Mouse (Mus musculus): ENCODE data around the gene Tcirg1.

GRCm38 (mm10) chr19:3875045-3875444, 31.9 kb downstream of the Tcirg1 start:
- TF ChIP-seq CTCF (IDR thresholded peaks at IDR 0.05), result no peak
- TF ChIP-seq EP300 (IDR thresholded peaks at IDR 0.05; ENCODE audit: insufficient read depth, low read depth, low read length), result no peak
- no peak for TF ChIP-seq POLR2A (IDR thresholded peaks at IDR 0.05; ENCODE audit: insufficient read depth, low read depth, low read length)
